Mouse (Mus musculus) hindbrain, embryonic 10.5 days (tissue): ENCODE results near the gene Ssbp2. TPM values are rescaled to one million over a fixed set of nuclear protein-coding genes. Genes with fewer than 3 reads are reported as not detected.

ENCODE experiments used
- DNase-seq: peaks from one replicate; pipeline ENCODE4 v3.0.0-alpha.2; 2017; ENCODE audit warnings: low spot score
- H3K27ac ChIP-seq: fragments of 300-500 bp; sonication (generic); 2 replicates; pipeline ENCODE4 v1.5.1; 2016; ENCODE audit warnings: mild to moderate bottlenecking, moderate library complexity
- H3K27me3 ChIP-seq: fragments of 300-500 bp; sonication (generic); 2 replicates; pipeline ENCODE4 v1.6.1; 2016; ENCODE audit warnings: mild to moderate bottlenecking; ENCODE audit not compliant: poor library complexity, insufficient read depth, severe bottlenecking
- H3K36me3 ChIP-seq: fragments of 300-500 bp; sonication (generic); 2 replicates; pipeline ENCODE4 v1.6.1; 2016; ENCODE audit warnings: mild to moderate bottlenecking, moderate library complexity
- H3K4me1 ChIP-seq: fragments of 300-500 bp; sonication (generic); replicated peaks from 2 replicates; pipeline ENCODE4 v1.6.1; 2016; ENCODE audit warnings: mild to moderate bottlenecking
- H3K4me3 ChIP-seq: fragments of 300-500 bp; sonication (generic); 2 replicates; pipeline ENCODE4 v1.5.1; 2016; ENCODE audit warnings: mild to moderate bottlenecking, moderate library complexity
- H3K9me3 ChIP-seq: fragments of 300-500 bp; sonication (generic); 2 replicates; pipeline ENCODE4 v1.6.1; 2016; ENCODE audit warnings: mild to moderate bottlenecking, moderate library complexity
- WGBS: fragments of 180-500 bp; shearing (Covaris S2); methylation state at CpG from one replicate; pipeline ENCODE4 v1.1.7; 2016; 5-methylcytosine and 5-hydroxymethylcytosine counted together
- polyA plus RNA-seq: library from polyadenylated mRNA; unstranded; fragments of >200 nt; fragmentation: Nextera tagmentation; extraction: Ambion mirVana; gene quantifications from 2 replicates; pipeline ENCODE4 v1.2.1, GENCODE M21; 2016

Gene Ssbp2
- polyA plus RNA-seq, 1 experiment from 2014 or later = 137 TPM

DNA sequence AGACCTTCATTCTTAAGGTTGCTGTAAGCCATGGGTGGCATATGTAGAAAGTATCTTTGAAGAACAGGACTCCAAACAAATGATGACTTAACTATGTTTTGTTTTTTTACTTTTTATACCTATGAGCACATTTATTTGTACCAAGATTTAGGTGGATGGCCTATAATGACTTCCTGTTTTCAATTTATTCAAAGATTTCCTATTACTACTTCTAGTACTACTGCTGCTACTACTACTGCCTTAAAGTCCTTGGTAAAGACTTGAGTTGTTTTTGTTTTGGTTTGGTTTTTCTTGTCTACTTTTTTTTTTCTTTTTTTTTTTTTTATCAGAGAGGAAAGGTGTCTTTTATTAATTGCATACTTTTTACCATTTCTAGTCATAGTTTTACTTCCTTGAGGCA lies 121.4 kb downstream of the Ssbp2 start:
- Histone ChIP-seq H3K27ac (no peak overlapping the region), H3K9me3 (no peaks in the 10 kb centered on the region), H3K36me3 (no peaks in the 10 kb centered on the region), H3K4me3 (no peak overlapping the region), H3K4me1 (no peaks in the 10 kb centered on the region), H3K27me3 (no peaks in the 10 kb centered on the region)
- no peak for DNase-seq

GRCm38 (mm10) chr13:91582212-91582611 lies 122.1 kb downstream of the Ssbp2 start:
- H3K27ac ChIP-seq = no peak overlapping the region
- no peaks in the 10 kb centered on the region for H3K9me3 ChIP-seq
- no peaks in the 10 kb centered on the region for H3K36me3 ChIP-seq
- no peaks in the 10 kb centered on the region for H3K4me1 ChIP-seq
- H3K27me3 ChIP-seq = no peaks in the 10 kb centered on the region
- no peak for DNase-seq
- no peak overlapping the region for H3K4me3 ChIP-seq

DNA sequence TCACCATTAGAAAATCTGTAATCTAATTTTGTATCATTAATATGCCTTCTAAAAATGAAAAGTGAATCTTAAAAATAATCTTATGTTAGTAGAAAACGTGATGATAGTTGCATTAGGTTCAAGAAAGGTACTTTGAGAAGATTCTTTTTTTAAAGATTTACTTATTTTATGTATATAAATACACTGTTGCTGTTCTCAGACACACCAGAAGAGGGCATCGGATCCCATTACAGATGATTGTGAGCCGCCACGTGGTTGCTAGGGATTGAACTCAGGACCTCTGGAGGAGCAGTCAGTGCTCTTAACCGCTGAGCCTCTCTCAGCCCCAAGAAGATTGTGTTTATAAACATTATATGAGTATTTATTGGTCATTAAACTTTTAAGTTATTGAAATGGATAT lies 126.3 kb downstream of the Ssbp2 start:
- no peaks in the 10 kb centered on the region for H3K9me3 ChIP-seq
- DNase-seq = no peak
- no peaks in the 10 kb centered on the region for H3K36me3 ChIP-seq
- H3K27me3 ChIP-seq = no peaks in the 10 kb centered on the region
- no peak overlapping the region for H3K4me3 ChIP-seq
- no peak overlapping the region for H3K27ac ChIP-seq
- 73% methylated on average over 5 of the region's 5 CpGs for WGBS
- no peaks in the 10 kb centered on the region for H3K4me1 ChIP-seq

DNA sequence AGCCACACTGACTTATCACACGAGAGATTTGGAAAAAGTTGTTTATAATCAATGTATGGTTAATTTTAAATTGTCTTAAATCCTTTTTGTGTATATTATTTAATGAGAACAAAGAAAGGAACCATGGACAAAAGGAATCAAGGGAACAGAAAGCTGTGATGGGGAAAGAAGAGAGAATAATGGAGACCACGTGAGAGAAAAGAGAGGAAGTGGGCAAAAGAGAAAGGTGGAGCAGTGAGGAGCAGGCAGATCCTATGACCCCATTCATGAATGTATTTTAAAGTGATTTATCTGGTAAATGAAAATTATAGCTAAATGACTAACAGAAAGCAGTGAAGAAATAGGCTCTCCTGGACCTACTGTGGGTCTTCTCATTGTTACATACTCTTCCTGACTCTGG lies 128.4 kb downstream of the Ssbp2 start:
- Histone ChIP-seq H3K36me3 (no peaks in the 10 kb centered on the region), H3K4me3 (no peak overlapping the region), H3K9me3 (no peaks in the 10 kb centered on the region), H3K4me1 (no peaks in the 10 kb centered on the region), H3K27me3 (no peaks in the 10 kb centered on the region), H3K27ac (no peak overlapping the region)
- no peak for DNase-seq
- 47% methylated on average over 2 of the region's 2 CpGs for WGBS

DNA sequence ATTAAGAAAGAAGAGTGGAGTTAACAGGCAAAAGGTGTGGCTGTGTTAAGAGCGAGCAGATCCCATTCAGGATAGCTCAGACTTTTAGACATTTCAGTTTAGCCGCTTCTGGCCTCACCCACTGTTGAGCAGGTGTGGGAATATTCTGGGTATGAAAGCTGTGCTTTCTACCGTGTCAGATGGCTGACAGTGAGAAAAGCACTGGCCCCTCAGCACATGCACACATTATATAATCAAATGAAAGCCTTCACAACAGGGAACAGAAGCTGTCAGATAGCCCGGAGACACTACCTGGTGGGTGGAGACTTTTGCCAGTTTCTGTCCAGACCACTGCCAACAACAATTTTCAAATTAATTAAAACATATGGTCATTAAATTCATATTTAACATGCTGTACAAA lies 131.8 kb downstream of the Ssbp2 start:
- Histone ChIP-seq H3K27ac (no peak overlapping the region), H3K9me3 (no peaks in the 10 kb centered on the region), H3K36me3 (no peaks in the 10 kb centered on the region), H3K4me1 (no peaks in the 10 kb centered on the region), H3K27me3 (no peaks in the 10 kb centered on the region), H3K4me3 (no peak overlapping the region)
- DNase-seq = no peak
- WGBS = 77% methylated on average over 4 of the region's 4 CpGs

DNA sequence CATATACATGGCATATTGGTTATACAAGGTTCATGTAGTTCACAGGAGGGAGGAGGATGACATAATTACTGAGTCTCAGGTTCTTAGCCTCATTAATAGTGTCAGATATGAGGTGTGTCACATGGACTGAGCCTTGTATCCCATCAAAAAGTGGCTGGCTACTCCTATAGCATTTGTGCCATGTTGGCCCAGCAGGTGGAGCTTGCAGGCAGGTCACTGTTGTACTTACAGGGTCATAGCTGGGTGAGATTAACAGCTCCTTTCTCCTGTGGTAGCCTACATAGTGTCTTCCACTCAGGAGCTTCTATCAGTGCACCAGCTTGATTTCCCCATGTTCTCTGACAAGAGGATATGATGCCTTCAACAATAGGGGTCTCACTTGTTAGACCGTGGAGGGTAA lies 135.2 kb downstream of the Ssbp2 start:
- 93% methylated on average over 1 of the region's 1 CpGs for WGBS
- Histone ChIP-seq H3K36me3 (no peaks in the 10 kb centered on the region), H3K4me1 (no peaks in the 10 kb centered on the region), H3K9me3 (no peaks in the 10 kb centered on the region), H3K4me3 (no peak overlapping the region), H3K27ac (no peak overlapping the region), H3K27me3 (no peaks in the 10 kb centered on the region)
- DNase-seq = no peak

- H3K27me3 ChIP-seq = no peaks in the 10 kb centered on the region
- WGBS = 93% methylated on average over 3 of the region's 3 CpGs
- no peaks in the 10 kb centered on the region for H3K9me3 ChIP-seq
- no peak overlapping the region for H3K4me3 ChIP-seq
- no peak overlapping the region for H3K27ac ChIP-seq
- DNase-seq = no peak
- H3K36me3 ChIP-seq = 0 out of 2 replicates have a peak, but pooled peaks cover 7% of the 10 kb centered on the region
- no peaks in the 10 kb centered on the region for H3K4me1 ChIP-seq
Observed at GRCm38 (mm10) chr13:91599594-91599993, 139.5 kb downstream of the Ssbp2 start.

GRCm38 (mm10) chr13:91605043-91605840 lies 145.2 kb downstream of the Ssbp2 start:
- Histone ChIP-seq H3K4me1 (no peaks in the 10 kb centered on the region), H3K27ac (no peak overlapping the region), H3K9me3 (no peaks in the 10 kb centered on the region), H3K4me3 (no peak overlapping the region), H3K27me3 (no peaks in the 10 kb centered on the region), H3K36me3 (0 out of 2 replicates have a peak, but pooled peaks cover 7% of the 10 kb centered on the region)
- WGBS = 91% methylated on average over 7 of the region's 7 CpGs
- DNase-seq = no peak

DNA sequence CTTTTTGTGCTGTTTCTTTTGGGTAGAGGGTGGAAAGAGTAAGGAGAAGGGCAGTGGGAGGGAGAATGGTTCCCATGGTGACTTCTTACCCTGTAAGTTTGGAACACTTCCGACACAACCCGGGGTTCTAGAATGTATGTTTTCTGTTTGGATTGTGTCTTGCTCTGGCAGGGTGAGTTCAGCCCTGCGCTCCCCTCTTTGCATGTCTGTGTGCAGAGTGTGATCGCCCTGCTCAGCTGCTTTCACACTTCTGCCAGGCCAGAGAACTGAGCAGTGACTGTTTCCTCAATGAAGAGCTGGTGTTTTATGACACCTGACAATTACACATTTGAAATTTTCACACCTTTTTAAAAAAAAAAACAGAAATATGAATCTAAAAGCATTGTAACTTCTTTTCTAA lies 150.5 kb downstream of the Ssbp2 start:
- Histone ChIP-seq H3K9me3 (no peaks in the 10 kb centered on the region), H3K27ac (no peak overlapping the region), H3K36me3 (no peaks in the 10 kb centered on the region), H3K27me3 (no peaks in the 10 kb centered on the region), H3K4me3 (no peak overlapping the region), H3K4me1 (no peaks in the 10 kb centered on the region)
- no peak for DNase-seq
- WGBS = 91% methylated on average over 4 of the region's 4 CpGs

GRCm38 (mm10) chr13:91611909-91612308 lies 151.8 kb downstream of the Ssbp2 start:
- DNase-seq = no peak
- Histone ChIP-seq H3K27ac (no peak overlapping the region), H3K9me3 (no peaks in the 10 kb centered on the region), H3K4me1 (no peaks in the 10 kb centered on the region), H3K27me3 (no peaks in the 10 kb centered on the region), H3K36me3 (no peaks in the 10 kb centered on the region), H3K4me3 (no peak overlapping the region)
- 94% methylated on average over 3 of the region's 3 CpGs for WGBS

DNA sequence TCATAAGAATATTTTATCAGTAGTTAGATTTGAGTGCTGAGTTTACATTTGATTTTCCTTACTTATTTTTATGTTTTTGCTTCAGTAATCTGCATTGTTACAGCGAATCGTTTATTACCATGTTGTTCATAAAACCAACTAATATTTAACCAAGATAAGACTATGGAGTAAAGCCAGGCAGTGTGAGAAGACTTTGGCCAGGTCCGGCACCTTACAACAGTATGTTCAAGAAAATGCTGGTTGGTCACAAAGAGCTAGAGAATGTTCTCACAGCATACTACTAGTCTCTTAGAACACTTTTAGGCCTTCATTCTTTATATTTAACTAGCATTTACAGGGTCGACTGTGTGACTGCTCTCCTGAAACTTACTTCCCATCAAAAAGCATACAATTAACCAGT lies 152.5 kb downstream of the Ssbp2 start:
- DNase-seq = no peak
- H3K9me3 ChIP-seq = no peaks in the 10 kb centered on the region
- 96% methylated on average over 4 of the region's 4 CpGs for WGBS
- no peak overlapping the region for H3K4me3 ChIP-seq
- H3K27me3 ChIP-seq = no peaks in the 10 kb centered on the region
- H3K4me1 ChIP-seq = no peaks in the 10 kb centered on the region
- H3K36me3 ChIP-seq = no peaks in the 10 kb centered on the region
- no peak overlapping the region for H3K27ac ChIP-seq

- H3K27ac ChIP-seq = no peak overlapping the region
- DNase-seq = no peak
- H3K9me3 ChIP-seq = no peaks in the 10 kb centered on the region
- H3K4me1 ChIP-seq = no peaks in the 10 kb centered on the region
- H3K4me3 ChIP-seq = no peak overlapping the region
- H3K36me3 ChIP-seq = peaks cover 13% of the 10 kb centered on the region
- H3K27me3 ChIP-seq = no peaks in the 10 kb centered on the region
- 92% methylated on average over 3 of the region's 3 CpGs for WGBS
Observed at GRCm38 (mm10) chr13:91616050-91616449, 156.0 kb downstream of the Ssbp2 start.

- DNase-seq = no peak
- no peaks in the 10 kb centered on the region for H3K4me1 ChIP-seq
- no peak overlapping the region for H3K27ac ChIP-seq
- 92% methylated on average over 5 of the region's 5 CpGs for WGBS
- H3K9me3 ChIP-seq = no peaks in the 10 kb centered on the region
- peaks cover 17% of the 10 kb centered on the region for H3K36me3 ChIP-seq
- H3K4me3 ChIP-seq = no peak overlapping the region
- no peaks in the 10 kb centered on the region for H3K27me3 ChIP-seq
Observed at GRCm38 (mm10) chr13:91616876-91617275, 156.8 kb downstream of the Ssbp2 start.

- H3K36me3 ChIP-seq = peaks cover 24% of the 10 kb centered on the region
- H3K4me3 ChIP-seq = no peak overlapping the region
- DNase-seq = no peak
- no peak overlapping the region for H3K27ac ChIP-seq
- 77% methylated on average over 1 of the region's 1 CpGs for WGBS
- no peaks in the 10 kb centered on the region for H3K4me1 ChIP-seq
- no peaks in the 10 kb centered on the region for H3K27me3 ChIP-seq
- no peaks in the 10 kb centered on the region for H3K9me3 ChIP-seq
Observed at GRCm38 (mm10) chr13:91619431-91619830, 159.3 kb downstream of the Ssbp2 start.
